Mouse (Mus musculus): ENCODE data around the gene Rap1gap.

DNA sequence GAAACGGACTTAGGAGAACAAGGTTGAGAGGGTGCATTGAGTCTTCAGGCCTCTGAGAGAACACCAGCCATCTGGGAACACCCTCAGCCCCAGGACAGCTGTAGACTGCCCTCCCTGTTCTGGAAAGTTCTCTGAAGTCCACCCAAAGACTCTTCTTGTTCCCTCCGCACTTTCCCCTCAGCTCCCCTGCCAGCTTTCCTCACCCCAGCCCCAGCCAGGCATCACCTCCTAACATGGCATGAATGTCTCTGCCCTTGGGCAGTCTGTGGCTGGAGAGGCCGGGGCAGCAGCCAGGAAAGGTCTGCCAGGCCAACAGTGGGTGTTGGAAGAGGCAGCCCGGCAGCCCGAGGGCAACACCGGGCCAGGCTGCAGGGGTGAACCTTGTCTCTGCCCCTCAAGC, 104.3 kb downstream of the Rap1gap start:
- TF ChIP-seq CTCF (IDR thresholded peaks at IDR 0.05; ENCODE audit: low read depth) = no peak
- no peak for TF ChIP-seq EP300 (IDR thresholded peaks at IDR 0.05; ENCODE audit: low read depth)

All from liver, embryonic 14.5 days (tissue).